Mouse (Mus musculus): Measurements from ENCODE around the gene Nrd1. TPM values are rescaled to one million over a fixed set of nuclear protein-coding genes. Genes with fewer than 3 reads are reported as not detected.
A peak's percentile ranks its signal among the peaks of the same experiment; 100 is the strongest.

The Nrd1 gene
- polyA plus RNA-seq (2015; fragmentation: Nextera tagmentation; extraction: Ambion mirVana) = 73.6 and 83.2 TPM in 2 replicates

DNA sequence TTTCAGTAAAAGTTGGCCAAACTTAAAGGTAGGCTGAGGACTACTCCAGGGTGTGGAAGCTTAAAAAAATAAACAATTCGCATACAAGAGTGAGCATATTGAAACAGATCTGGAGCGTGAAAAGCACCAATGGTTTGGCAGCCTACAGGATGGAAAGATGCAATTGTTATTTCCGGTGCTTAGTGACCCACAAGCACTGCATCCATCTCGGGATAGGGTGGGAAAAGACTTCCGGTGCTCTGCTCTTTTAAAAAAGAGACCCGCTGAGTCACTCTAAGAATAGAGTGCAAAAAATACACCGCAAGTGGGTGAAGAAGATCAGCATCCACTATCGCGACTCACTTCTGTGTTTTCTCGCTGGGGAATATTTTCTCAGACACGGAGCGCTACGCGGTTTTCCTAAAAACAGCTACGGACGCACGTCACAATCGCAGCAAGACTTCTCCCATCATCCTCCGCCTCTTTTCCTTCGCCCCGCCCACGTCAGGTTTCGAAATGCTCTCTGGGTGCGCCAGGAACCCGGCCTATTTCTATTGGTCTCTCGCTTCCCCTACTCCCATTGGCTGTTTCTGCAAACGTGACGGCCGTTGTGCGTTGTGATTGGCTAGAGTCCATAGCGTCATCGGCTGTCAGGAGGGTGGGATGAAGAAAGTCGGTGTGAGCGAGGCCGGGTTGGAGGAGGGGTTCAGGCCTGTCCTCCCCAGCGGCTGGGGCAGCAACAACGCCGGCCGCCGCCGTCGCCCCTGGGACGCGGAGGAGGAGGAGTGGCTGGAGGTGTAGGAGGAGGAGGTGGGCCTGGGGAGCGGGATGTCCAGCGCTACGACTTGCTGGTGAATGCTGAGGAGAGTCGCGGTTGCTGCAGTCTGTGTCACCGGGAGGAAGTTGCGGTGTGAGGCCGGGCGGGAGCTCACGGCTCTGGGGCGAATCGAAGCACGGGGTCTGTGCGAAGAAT, at the start of gene Nrd1:
Gene Nrd1 (plus strand): TSS at position 657 of the 952 bp plus-strand sequence.
- WGBS = under 1% methylated on average over 58 of the region's 58 CpGs
- no peaks in the 10 kb centered on the region for H3K27me3 ChIP-seq (ENCODE audit: control insufficient read depth, insufficient read depth, low read depth, low read length)
- peak within 1 kb of the TSS; percentile 89 for H3K27ac ChIP-seq (ENCODE audit: low read length)

DNA sequence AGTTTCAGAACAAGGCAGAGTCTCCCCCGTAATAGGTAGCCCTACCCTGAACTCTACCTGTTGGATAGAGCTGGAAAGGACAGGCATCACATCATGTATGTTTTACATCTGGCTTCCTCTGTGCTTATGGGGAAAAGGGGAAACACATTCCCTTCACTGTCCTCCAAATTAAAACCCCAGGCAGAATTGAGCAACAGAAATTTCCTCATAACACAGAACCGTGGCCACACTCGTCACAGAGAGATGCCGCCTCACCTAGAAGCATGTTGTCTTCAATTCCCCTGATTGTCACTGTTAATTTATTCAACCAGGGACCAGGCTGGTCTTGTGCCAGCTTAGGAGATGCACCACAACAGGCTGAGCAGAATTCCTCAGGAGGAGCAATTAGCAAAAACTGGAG, 48.8 kb upstream of the Nrd1 start:
- WGBS = 83% methylated on average over 4 of the region's 4 CpGs
- H3K4me2 ChIP-seq (ENCODE audit: low read length) = no peak overlapping the region
- no peak for ATAC-seq

More for the DNA sequence above, at the start of gene Nrd1:
- peak within 1 kb of the TSS; percentile 88 for H3K9ac ChIP-seq (ENCODE audit: low read depth, low read length)
- H3K4me3 ChIP-seq (ENCODE audit: low read depth, low read length) = peak within 1 kb of the TSS; percentile 93
- no peaks in the 10 kb centered on the region for H3K36me3 ChIP-seq (ENCODE audit: control insufficient read depth, insufficient read depth, low read length)
- peaks cover 37% of the 10 kb centered on the region for H3K4me1 ChIP-seq (ENCODE audit: control insufficient read depth, insufficient read depth, low read length)
- H3K4me2 ChIP-seq (ENCODE audit: low read length) = peak within 1 kb of the TSS; percentile 78
- H3K9me3 ChIP-seq (replicated peaks; ENCODE audit: control insufficient read depth, low read length, poor library complexity, severe bottlenecking) = no peaks in the 10 kb centered on the region
- ATAC-seq = peak; percentile 99

DNA sequence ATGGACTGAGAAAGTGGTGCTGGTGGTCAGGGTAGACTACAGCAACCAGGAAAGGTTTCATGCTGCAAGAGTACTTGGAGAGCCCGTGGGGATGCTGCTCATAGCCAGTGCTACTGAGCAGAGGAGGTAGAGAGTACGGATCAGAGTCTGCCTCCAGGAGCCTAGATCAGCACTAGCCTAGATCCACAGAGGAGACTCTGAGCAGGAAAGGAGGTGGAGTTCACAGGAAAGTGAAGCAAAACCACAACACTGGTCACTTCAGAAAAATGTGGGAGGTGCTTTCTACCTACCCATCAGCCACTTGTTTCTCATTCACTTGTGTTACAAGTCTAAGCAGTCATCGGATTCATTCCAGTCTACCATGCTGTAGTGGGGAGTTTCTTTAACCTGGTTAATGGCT, 40.8 kb upstream of the Nrd1 start:
- Histone ChIP-seq H3K4me2 (ENCODE audit: low read length) (no peak overlapping the region), H3K27ac (ENCODE audit: low read length) (no peak overlapping the region), H3K27me3 (ENCODE audit: control insufficient read depth, insufficient read depth, low read depth, low read length) (no peaks in the 10 kb centered on the region), H3K36me3 (ENCODE audit: control insufficient read depth, insufficient read depth, low read length) (no peaks in the 10 kb centered on the region), H3K9ac (ENCODE audit: low read depth, low read length) (no peak overlapping the region), H3K9me3 (replicated peaks; ENCODE audit: control insufficient read depth, low read length, poor library complexity, severe bottlenecking) (no peaks in the 10 kb centered on the region), H3K4me1 (ENCODE audit: control insufficient read depth, insufficient read depth, low read length) (no peaks in the 10 kb centered on the region), H3K4me3 (ENCODE audit: low read depth, low read length) (no peak overlapping the region)
- no peak for ATAC-seq
- WGBS = 85% methylated on average over 3 of the region's 3 CpGs

More for the DNA sequence above, 48.8 kb upstream of the Nrd1 start:
- Histone ChIP-seq H3K27ac (ENCODE audit: low read length) (no peak overlapping the region), H3K9ac (ENCODE audit: low read depth, low read length) (no peak overlapping the region), H3K9me3 (replicated peaks; ENCODE audit: control insufficient read depth, low read length, poor library complexity, severe bottlenecking) (no peaks in the 10 kb centered on the region), H3K36me3 (ENCODE audit: control insufficient read depth, insufficient read depth, low read length) (no peaks in the 10 kb centered on the region), H3K4me1 (ENCODE audit: control insufficient read depth, insufficient read depth, low read length) (no peaks in the 10 kb centered on the region), H3K4me3 (ENCODE audit: low read depth, low read length) (no peak overlapping the region), H3K27me3 (ENCODE audit: control insufficient read depth, insufficient read depth, low read depth, low read length) (no peaks in the 10 kb centered on the region; the same call in 1 of the 2 replicates)

DNA sequence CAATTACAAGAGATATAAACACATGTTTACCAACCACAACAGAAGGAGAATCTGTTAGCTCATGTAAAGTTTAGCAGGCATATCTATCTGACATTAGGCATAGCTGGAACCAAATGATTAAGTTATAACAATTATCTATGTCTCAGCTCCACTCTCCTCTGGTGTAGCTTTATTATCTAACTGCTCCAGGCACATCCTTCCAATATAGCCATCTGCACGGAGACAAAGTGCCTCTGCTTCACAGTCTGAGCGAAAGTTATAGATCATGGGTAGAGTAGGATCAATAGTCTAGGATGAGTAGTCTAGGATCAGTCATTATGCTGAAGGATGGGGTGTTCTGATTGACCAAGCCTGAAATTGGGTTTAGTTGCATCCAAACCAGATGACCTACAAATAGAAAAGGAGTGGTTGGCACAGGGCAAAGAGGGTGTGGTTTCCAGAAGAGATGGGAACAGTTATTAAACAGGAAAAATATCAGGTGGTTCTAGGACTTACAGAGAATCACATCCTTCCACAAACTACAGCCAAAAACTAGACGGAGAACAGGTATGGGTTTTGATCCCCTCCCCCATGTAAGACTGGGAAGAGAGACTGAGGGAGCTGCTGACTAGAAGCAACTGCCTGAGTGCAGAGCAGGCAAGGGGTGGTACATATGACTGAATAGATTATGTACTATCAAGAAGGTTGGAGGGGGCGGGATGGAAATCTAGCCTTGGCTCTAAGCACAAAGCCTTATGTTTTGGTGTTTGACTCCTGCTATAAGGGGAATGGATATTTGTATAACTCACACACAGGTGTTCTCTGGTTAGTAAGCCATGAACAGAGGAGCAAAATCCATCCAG, 39.6 kb upstream of the Nrd1 start:
- no peak overlapping the region for H3K27ac ChIP-seq (ENCODE audit: low read length)
- H3K4me2 ChIP-seq (ENCODE audit: low read length) = no peak overlapping the region
- ATAC-seq = no peak
- no peak overlapping the region for H3K4me3 ChIP-seq (ENCODE audit: low read depth, low read length)
- H3K9me3 ChIP-seq (replicated peaks; ENCODE audit: control insufficient read depth, low read length, poor library complexity, severe bottlenecking) = no peaks in the 10 kb centered on the region
- H3K9ac ChIP-seq (ENCODE audit: low read depth, low read length) = no peak overlapping the region
- H3K4me1 ChIP-seq (ENCODE audit: control insufficient read depth, insufficient read depth, low read length) = no peaks in the 10 kb centered on the region
- no peaks in the 10 kb centered on the region for H3K36me3 ChIP-seq (ENCODE audit: control insufficient read depth, insufficient read depth, low read length)
- no peaks in the 10 kb centered on the region for H3K27me3 ChIP-seq (ENCODE audit: control insufficient read depth, insufficient read depth, low read depth, low read length)
- WGBS = 89% methylated on average over 4 of the region's 4 CpGs

DNA sequence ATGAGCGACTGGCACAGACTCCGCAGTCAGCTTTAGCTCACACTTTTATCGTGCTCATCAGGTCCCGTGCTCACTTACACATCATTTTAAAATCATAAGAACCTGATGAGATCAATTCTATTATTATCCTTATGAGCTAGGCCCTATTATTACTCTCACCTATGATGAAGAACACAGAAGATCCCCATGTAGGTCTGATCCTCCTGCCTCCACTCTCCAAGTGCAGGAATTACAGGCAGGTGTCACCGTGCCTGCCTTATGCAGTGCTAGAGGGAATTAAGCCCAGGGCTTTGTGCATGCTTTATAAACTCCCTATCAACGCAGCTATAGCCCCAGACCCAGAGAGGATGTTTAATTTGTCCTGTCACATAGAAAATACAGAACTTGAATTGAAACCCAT, 37.4 kb upstream of the Nrd1 start:
- Histone ChIP-seq H3K27me3 (ENCODE audit: control insufficient read depth, insufficient read depth, low read depth, low read length) (no peaks in the 10 kb centered on the region), H3K4me3 (ENCODE audit: low read depth, low read length) (no peak overlapping the region), H3K4me1 (ENCODE audit: control insufficient read depth, insufficient read depth, low read length) (no peaks in the 10 kb centered on the region), H3K9me3 (replicated peaks; ENCODE audit: control insufficient read depth, low read length, poor library complexity, severe bottlenecking) (no peaks in the 10 kb centered on the region), H3K9ac (ENCODE audit: low read depth, low read length) (no peak overlapping the region), H3K4me2 (ENCODE audit: low read length) (no peak overlapping the region), H3K27ac (ENCODE audit: low read length) (no peak overlapping the region), H3K36me3 (ENCODE audit: control insufficient read depth, insufficient read depth, low read length) (no peaks in the 10 kb centered on the region)
- no peak for ATAC-seq
- 81% methylated on average over 6 of the region's 6 CpGs for WGBS

DNA sequence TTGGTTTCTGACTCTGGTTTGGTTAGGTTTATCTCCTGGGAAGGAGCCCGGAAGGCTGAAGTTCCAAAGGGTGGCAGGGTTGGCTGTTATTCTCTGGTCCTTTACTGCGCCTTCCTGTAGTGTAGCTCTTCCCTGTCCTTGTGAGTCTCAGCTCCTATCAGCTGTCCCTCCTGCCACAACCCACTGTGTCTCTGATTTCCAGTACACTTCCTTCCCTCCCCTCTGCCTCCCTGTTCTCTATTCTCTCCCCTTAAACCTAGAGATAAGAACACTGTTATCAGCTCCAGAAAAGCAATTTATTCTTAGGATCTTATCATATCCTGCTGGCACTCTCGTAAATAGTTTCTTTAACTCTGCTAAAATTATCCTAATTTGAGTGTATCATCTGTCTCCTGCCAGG, 30.9 kb upstream of the Nrd1 start:
- H3K36me3 ChIP-seq (ENCODE audit: control insufficient read depth, insufficient read depth, low read length) = no peaks in the 10 kb centered on the region
- WGBS = 83% methylated on average over 3 of the region's 3 CpGs
- H3K27ac ChIP-seq (ENCODE audit: low read length) = no peak overlapping the region
- no peak overlapping the region for H3K4me3 ChIP-seq (ENCODE audit: low read depth, low read length)
- no peaks in the 10 kb centered on the region for H3K9me3 ChIP-seq (replicated peaks; ENCODE audit: control insufficient read depth, low read length, poor library complexity, severe bottlenecking)
- no peaks in the 10 kb centered on the region for H3K27me3 ChIP-seq (ENCODE audit: control insufficient read depth, insufficient read depth, low read depth, low read length)
- H3K9ac ChIP-seq (ENCODE audit: low read depth, low read length) = no peak overlapping the region
- no peak overlapping the region for H3K4me2 ChIP-seq (ENCODE audit: low read length)
- no peaks in the 10 kb centered on the region for H3K4me1 ChIP-seq (ENCODE audit: control insufficient read depth, insufficient read depth, low read length)
- ATAC-seq = no peak

DNA sequence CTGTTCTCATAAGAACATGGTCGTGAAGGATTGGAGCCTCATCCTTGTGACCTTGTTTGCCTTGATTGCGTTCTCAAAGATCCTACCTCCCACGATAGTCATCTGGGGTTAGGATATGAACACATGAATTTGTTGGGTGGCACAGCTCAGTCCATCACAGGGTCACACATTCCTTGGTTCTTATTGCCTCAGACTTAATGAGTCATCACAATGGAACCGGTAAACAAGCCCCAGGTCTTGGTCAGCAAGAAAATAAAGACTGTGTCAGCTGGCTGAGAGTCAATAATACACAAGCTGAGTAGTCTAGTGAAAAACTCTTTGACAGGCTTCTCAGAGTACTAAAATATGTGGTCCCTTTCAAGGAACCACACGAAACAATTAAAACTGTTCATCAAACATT, 29.4 kb upstream of the Nrd1 start:
- 91% methylated on average over 5 of the region's 5 CpGs for WGBS
- no peaks in the 10 kb centered on the region for H3K4me1 ChIP-seq (ENCODE audit: control insufficient read depth, insufficient read depth, low read length)

DNA sequence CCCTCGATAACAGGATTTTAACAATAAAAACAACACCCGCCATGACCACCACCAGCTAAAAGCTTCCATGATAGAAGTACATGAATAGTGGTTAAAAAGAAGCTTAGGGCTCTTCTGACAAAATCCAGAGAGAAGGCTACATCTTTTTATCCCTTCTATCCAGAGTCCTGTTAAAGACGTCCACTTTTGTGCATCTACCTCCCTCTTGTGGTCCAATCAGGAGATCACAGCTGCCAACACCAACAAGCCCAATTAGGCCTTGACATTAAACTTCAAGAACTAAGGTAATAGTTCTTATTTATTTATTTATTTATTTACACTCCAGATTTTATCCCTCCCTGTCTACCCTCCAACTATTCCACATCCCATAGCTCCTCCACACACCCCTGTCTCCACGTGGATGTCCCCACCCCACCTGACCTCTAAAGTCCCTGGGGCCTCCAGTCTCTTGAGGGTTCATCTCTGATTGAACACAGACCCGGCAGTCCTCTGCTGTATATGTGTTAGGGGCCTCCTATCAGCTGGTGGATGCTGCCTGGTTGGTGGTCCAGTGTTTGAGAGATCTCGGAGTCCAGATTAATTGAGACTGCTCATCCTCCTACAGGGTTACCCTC, 23.9 kb upstream of the Nrd1 start:
- Histone ChIP-seq H3K4me1 (ENCODE audit: control insufficient read depth, insufficient read depth, low read length) (no peaks in the 10 kb centered on the region), H3K9me3 (replicated peaks; ENCODE audit: control insufficient read depth, low read length, poor library complexity, severe bottlenecking) (no peaks in the 10 kb centered on the region), H3K36me3 (ENCODE audit: control insufficient read depth, insufficient read depth, low read length) (no peaks in the 10 kb centered on the region), H3K9ac (ENCODE audit: low read depth, low read length) (no peak overlapping the region), H3K27ac (ENCODE audit: low read length) (no peak overlapping the region), H3K4me2 (ENCODE audit: low read length) (no peak overlapping the region), H3K27me3 (ENCODE audit: control insufficient read depth, insufficient read depth, low read depth, low read length) (no peaks in the 10 kb centered on the region), H3K4me3 (ENCODE audit: low read depth, low read length) (no peak overlapping the region)
- 47% methylated on average over 6 of the region's 6 CpGs for WGBS
- ATAC-seq = peak; percentile 82

More for the DNA sequence above, 29.4 kb upstream of the Nrd1 start:
- Histone ChIP-seq H3K4me2 (ENCODE audit: low read length) (no peak overlapping the region), H3K4me3 (ENCODE audit: low read depth, low read length) (no peak overlapping the region), H3K36me3 (ENCODE audit: control insufficient read depth, insufficient read depth, low read length) (no peaks in the 10 kb centered on the region), H3K9me3 (replicated peaks; ENCODE audit: control insufficient read depth, low read length, poor library complexity, severe bottlenecking) (no peaks in the 10 kb centered on the region), H3K9ac (ENCODE audit: low read depth, low read length) (no peak overlapping the region), H3K27ac (ENCODE audit: low read length) (no peak overlapping the region), H3K27me3 (ENCODE audit: control insufficient read depth, insufficient read depth, low read depth, low read length) (no peaks in the 10 kb centered on the region)
- ATAC-seq = no peak
